Mouse (Mus musculus): Measurements from ENCODE around the gene Serpina3f.

DNA sequence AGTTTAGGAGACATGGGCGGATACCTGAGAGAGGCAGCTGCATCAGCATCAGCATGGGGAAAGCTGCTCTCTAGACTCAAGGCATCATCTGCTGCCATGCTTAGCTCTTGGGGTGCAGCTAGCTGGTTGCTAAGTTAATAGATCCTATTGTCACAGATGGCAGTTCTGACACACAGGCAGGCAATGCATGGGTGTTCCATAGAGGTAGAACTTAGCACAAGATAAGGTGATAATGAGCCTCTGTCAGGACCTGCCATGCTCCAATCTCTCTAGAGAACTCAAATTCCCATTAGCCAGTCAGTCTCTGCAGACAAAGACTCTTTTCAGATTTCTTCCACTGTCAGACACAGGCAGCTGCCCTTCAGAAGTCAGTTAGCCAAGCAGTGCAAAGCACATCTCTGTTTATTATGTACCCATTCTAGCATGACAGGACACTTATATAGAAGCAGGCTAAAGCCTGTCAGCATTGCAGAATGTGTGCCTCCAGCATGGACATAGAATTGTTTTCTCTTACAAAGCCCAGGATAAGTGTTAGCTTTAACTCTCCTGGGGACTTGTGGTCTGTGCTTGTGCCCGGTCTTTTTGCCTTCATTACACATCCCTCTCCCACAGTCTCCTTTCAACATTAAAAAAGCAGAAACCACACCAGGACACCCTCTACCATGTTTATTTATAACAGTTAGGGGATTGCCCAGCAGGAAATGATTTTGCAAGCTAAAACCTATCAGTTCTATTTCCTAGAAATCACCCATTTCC, 477 bp upstream of the Serpina3f start:
- TF ChIP-seq CTCF (IDR thresholded peaks at IDR 0.05 in 2 of 3, conservative IDR thresholded peaks at IDR 0.05 in 1 of 3; ENCODE audit: control insufficient read depth in 1 of 3, insufficient read depth in 1 of 3, low read depth in 2 of 3, low read length in 3 of 3, poor library complexity in 1 of 3, severe bottlenecking in 1 of 3) (no peak), GATA1 (IDR thresholded peaks at IDR 0.05; ENCODE audit: low read depth, low read length) (no peak), EP300 (IDR thresholded peaks at IDR 0.05; ENCODE audit: low read depth in 1 of 2, low read length in 2 of 2) (no peak), POLR2AphosphoS2 (IDR thresholded peaks at IDR 0.05; ENCODE audit: low read length) (no peak), TBP (IDR thresholded peaks at IDR 0.05; ENCODE audit: low read depth, low read length) (no peak), POLR2A (IDR thresholded peaks at IDR 0.05; ENCODE audit: control insufficient read depth in 1 of 2, insufficient read depth in 1 of 2, low read depth in 1 of 2, low read length in 2 of 2, poor library complexity in 1 of 2) (no peak), E2F4 (IDR thresholded peaks at IDR 0.05; ENCODE audit: borderline replicate concordance, low read depth, low read length) (no peak), JUND (IDR thresholded peaks at IDR 0.05; ENCODE audit: low read depth, low read length) (no peak), CHD2 (IDR thresholded peaks at IDR 0.05; ENCODE audit: low read length) (no peak), ZC3H11A (IDR thresholded peaks at IDR 0.05; ENCODE audit: low read depth, low read length) (no peak), ETS1 (IDR thresholded peaks at IDR 0.05; ENCODE audit: low read depth, low read length) (no peak), HCFC1 (IDR thresholded peaks at IDR 0.05; ENCODE audit: low read depth, low read length) (no peak), ZNF384 (IDR thresholded peaks at IDR 0.05; ENCODE audit: low read depth, low read length) (no peak), MAZ (IDR thresholded peaks at IDR 0.05; ENCODE audit: low read depth, low read length) (no peak)

Data from MEL (cell line).